Mouse (Mus musculus) olfactory bulb, adult 2 months (tissue): ENCODE data around the gene Amer2.

Experiments
- CTCF ChIP-seq: fragments of 200-500 bp; IDR thresholded peaks from 2 replicates; pipeline ENCODE4 v1.5.1; 2012; ENCODE audit warnings: low read depth, mild to moderate bottlenecking, low read length, moderate library complexity; ENCODE audit not compliant: insufficient read depth
- POLR2A ChIP-seq: fragments of 200-500 bp; IDR thresholded peaks from 2 replicates; pipeline ENCODE4 v1.6.1; 2012; ENCODE audit warnings: mild to moderate bottlenecking, low read depth, low read length, moderate library complexity; ENCODE audit not compliant: insufficient read depth

GRCm38 (mm10) chr14:60432136-60432535, 59.1 kb downstream of the Amer2 start:
- no peak for TF ChIP-seq CTCF
- no peak for TF ChIP-seq POLR2A
